Mouse (Mus musculus): ENCODE measurements around the gene Tgfb1i1. TPM values are rescaled to one million over a fixed set of nuclear protein-coding genes. Genes with fewer than 3 reads are reported as not detected.

Gene Tgfb1i1
- polyA plus RNA-seq, 1 experiment from 2014 or later: 179 TPM

DNA sequence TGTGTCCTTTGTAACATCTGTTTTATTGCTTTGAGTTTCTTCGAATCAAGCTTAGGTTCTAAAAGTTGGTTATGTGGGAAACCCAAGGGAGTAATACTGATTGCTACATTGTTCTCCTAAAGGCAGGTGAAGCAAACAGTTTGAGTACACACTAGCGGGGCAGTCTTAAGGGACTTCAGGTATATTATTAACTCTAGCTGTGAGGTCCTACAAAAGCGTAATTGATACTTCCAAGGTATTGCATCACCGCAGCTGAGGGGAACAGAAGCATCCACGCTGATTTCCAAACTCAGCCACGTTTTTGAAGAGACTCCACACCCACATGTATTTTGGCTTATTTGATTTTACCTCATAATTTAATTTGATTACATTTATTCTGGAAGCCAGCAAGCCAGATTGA, 57.6 kb downstream of the Tgfb1i1 start:
- peak overlapping the region; percentile 64; the same call in 1 of the 2 replicates for H3K27ac ChIP-seq (ENCODE audit: low read depth)
- no peak overlapping the region for H3K4me2 ChIP-seq (ENCODE audit: low read length)
- no peak for DNase-seq (ENCODE audit: low spot score)
- no peaks in the 10 kb centered on the region for H3K27me3 ChIP-seq (replicated peaks; ENCODE audit: control insufficient read depth, insufficient read depth, low read length)
- no peak overlapping the region for H3K4me3 ChIP-seq (ENCODE audit: low read depth, low read length)
- no peaks in the 10 kb centered on the region for H3K9me3 ChIP-seq (ENCODE audit: control insufficient read depth, low read length)
- H3K9ac ChIP-seq (ENCODE audit: low read length): no peak overlapping the region
- ATAC-seq (replicated peaks; ENCODE audit: low FRiP score, low TSS enrichment, low read depth): 0 out of 2 replicates have a peak, but pooled peaks have one; percentile 44
- H3K36me3 ChIP-seq (ENCODE audit: control insufficient read depth, insufficient read depth, low read length): no peaks in the 10 kb centered on the region
- WGBS: 61% methylated on average over 6 of the region's 6 CpGs
- H3K4me1 ChIP-seq (replicated peaks; ENCODE audit: control insufficient read depth, insufficient read depth, low read length): peaks cover 3% of the 10 kb centered on the region; the same call in 1 of the 2 replicates

DNA sequence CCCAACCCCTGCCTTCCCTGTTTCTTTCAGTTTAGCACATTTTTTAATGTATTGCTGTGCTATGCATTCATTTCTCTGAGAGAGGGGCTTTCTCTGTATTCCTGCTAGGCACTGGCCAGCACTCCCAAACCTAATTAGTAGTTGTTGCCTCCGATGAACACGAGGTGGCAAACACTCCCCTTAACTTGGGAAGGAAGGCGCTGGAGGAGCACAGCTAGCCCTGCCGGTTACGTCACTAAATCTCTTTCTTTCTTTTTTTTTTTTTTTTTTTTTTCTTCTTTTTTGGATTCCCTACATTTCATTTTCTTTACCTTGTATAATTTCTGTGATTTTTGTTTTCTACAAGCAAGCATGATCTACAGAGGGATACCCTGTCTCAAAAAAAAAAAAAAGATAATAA, 58.3 kb downstream of the Tgfb1i1 start:
- no peak overlapping the region for H3K9ac ChIP-seq (ENCODE audit: low read length)
- H3K27ac ChIP-seq (ENCODE audit: low read depth): peak overlapping the region; percentile 64; the same call in 1 of the 2 replicates
- H3K4me2 ChIP-seq (ENCODE audit: low read length): no peak overlapping the region
- no peaks in the 10 kb centered on the region for H3K36me3 ChIP-seq (ENCODE audit: control insufficient read depth, insufficient read depth, low read length)
- DNase-seq (ENCODE audit: low spot score) (no peak), ATAC-seq (replicated peaks; ENCODE audit: low FRiP score, low TSS enrichment, low read depth) (peak; percentile 77; the same call in 1 of the 2 replicates)
- H3K4me1 ChIP-seq (replicated peaks; ENCODE audit: control insufficient read depth, insufficient read depth, low read length): peaks cover 9% of the 10 kb centered on the region; the same call in 1 of the 2 replicates
- H3K27me3 ChIP-seq (replicated peaks; ENCODE audit: control insufficient read depth, insufficient read depth, low read length): no peaks in the 10 kb centered on the region
- H3K9me3 ChIP-seq (ENCODE audit: control insufficient read depth, low read length): no peaks in the 10 kb centered on the region
- 2% methylated on average over 5 of the region's 5 CpGs for WGBS
- H3K4me3 ChIP-seq (ENCODE audit: low read depth, low read length): no peak overlapping the region

Small RNA genes lying within 50 kb of the gene (microRNA-seq; reads per million reads assigned to microRNA genes)
- gene Mir3103: 0.68 reads per million

Other genes with a start within 250 kb of the Tgfb1i1 start
- gene Trim72, start 242.9 kb upstream of the Tgfb1i1 start, polyA plus RNA-seq (2014; fragmentation: Nextera tagmentation; extraction: Ambion mirVana): 0.16 TPM in 1 of 2 replicates, not detected in the other
- 0.94 and 1.7 TPM in 2 replicates for gene Itgam, start 184.2 kb upstream of the Tgfb1i1 start, polyA plus RNA-seq (2014; fragmentation: Nextera tagmentation; extraction: Ambion mirVana)
- 0.04 TPM in 1 of 2 replicates, not detected in the other for gene Gm49368, start 184.1 kb upstream of the Tgfb1i1 start, polyA plus RNA-seq (2014; fragmentation: Nextera tagmentation; extraction: Ambion mirVana)
- 0.31 and 0.47 TPM in 2 replicates for gene Itgax, start 117.3 kb upstream of the Tgfb1i1 start, polyA plus RNA-seq (2014; fragmentation: Nextera tagmentation; extraction: Ambion mirVana)
- gene Itgad, start 92.4 kb upstream of the Tgfb1i1 start, polyA plus RNA-seq (2014; fragmentation: Nextera tagmentation; extraction: Ambion mirVana): 0.11 TPM in 1 of 2 replicates, not detected in the other
- gene Cox6a2, start 40.4 kb upstream of the Tgfb1i1 start, polyA plus RNA-seq (2014; fragmentation: Nextera tagmentation; extraction: Ambion mirVana): not detected in 2 replicates
- 13.4 and 13.8 TPM in 2 replicates for gene Armc5, start 9.5 kb upstream of the Tgfb1i1 start, polyA plus RNA-seq (2014; fragmentation: Nextera tagmentation; extraction: Ambion mirVana)
- gene 9130023H24Rik, start 8.8 kb upstream of the Tgfb1i1 start, polyA plus RNA-seq (2014; fragmentation: Nextera tagmentation; extraction: Ambion mirVana): 6.5 and 7.6 TPM in 2 replicates
- 0.15 TPM in 1 of 2 replicates, not detected in the other for gene Slc5a2, start 18.8 kb downstream of the Tgfb1i1 start, polyA plus RNA-seq (2014; fragmentation: Nextera tagmentation; extraction: Ambion mirVana)
- 49.5 and 51.0 TPM in 2 replicates for gene BC017158, start 51.4 kb downstream of the Tgfb1i1 start, polyA plus RNA-seq (2014; fragmentation: Nextera tagmentation; extraction: Ambion mirVana)
- 29.4 and 31.6 TPM in 2 replicates for gene Rgs10, start 171.9 kb downstream of the Tgfb1i1 start, polyA plus RNA-seq (2014; fragmentation: Nextera tagmentation; extraction: Ambion mirVana)
- 35.8 and 38.1 TPM in 2 replicates for gene Tial1, start 214.9 kb downstream of the Tgfb1i1 start, polyA plus RNA-seq (2014; fragmentation: Nextera tagmentation; extraction: Ambion mirVana)

Data from intestine, embryonic 14.5 days (tissue).